Mouse (Mus musculus): Measurements from ENCODE around the gene Tesk1.

DNA sequence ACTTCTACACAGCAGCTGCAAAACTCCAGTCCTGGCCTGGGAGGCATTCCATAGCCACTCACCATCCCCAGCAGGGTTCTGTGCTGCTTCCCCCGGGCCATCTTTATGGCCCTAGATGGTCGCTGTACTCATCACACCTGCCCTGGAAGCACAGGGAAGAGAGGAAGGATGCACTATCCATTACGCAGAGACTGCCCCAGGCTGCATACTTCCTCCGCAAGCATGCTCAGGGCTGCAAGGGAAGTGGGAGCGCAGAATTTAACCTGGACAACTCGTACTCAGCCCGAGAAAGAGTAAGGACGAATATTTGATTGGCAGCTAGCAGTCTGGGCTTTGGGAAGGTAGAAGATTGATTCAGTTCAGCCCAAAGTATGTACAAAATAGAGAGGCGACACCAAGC, 45.9 kb upstream of the Tesk1 start:
- TF ChIP-seq POLR2A (IDR thresholded peaks at IDR 0.05; ENCODE audit: borderline replicate concordance, extremely low read depth, insufficient read depth, insufficient read length, poor library complexity, severe bottlenecking) (no peak), CTCF (IDR thresholded peaks at IDR 0.05; ENCODE audit: borderline replicate concordance, extremely low read depth, insufficient read depth, insufficient read length) (no peak)

Data from brain, embryonic 14.5 days (tissue).